Mouse (Mus musculus) heart, postnatal 14 days (tissue): Measurements from ENCODE around the gene Ppm1h. TPM values are rescaled to one million over a fixed set of nuclear protein-coding genes. Genes with fewer than 3 reads are reported as not detected.
"Not testable (repeated sequence)": the region's sequence is repeated elsewhere in the genome, so short reads cannot be mapped to it uniquely, and the experiment has no call there.

Source experiments
- DNase-seq, 2 experiments: peaks; one replicate each; pipeline ENCODE4 v3.0.0; 2021 to 2022
- intact Hi-C: fragments of 180-260 bp; cut with DNase I; formaldehyde crosslinking; loops from one replicate; pipeline ENCODE4 v1.15.1; 2025
- total RNA-seq, 2 experiments: library from RNA; stranded (reverse); gene quantifications; 2 replicates each; pipeline ENCODE4 v1.2.3; 2021

Ppm1h gene
- total RNA-seq, 2 experiments from 2014 or later, result 8.3 to 9.5 TPM

- DNase-seq, result peak; percentile 73 to 80
- intact Hi-C loops, result no loop called here
Observed at GRCm38 (mm10) chr10:122912701-122913368, 234.3 kb downstream of the Ppm1h start.

- intact Hi-C loops, result no loop called here
- DNase-seq, result no peak
Observed at GRCm38 (mm10) chr10:122913393-122913792, 234.8 kb downstream of the Ppm1h start.

- DNase-seq, result no peak
- intact Hi-C loops, result no loop called here
Observed at GRCm38 (mm10) chr10:122915905-122916304, 237.3 kb downstream of the Ppm1h start.

GRCm38 (mm10) chr10:122917648-122918324 is 239.2 kb downstream of the Ppm1h start:
- intact Hi-C loops, result no loop called here
- DNase-seq, result no peak

GRCm38 (mm10) chr10:122918325-122918694 is 239.7 kb downstream of the Ppm1h start:
- DNase-seq, result no peak
- intact Hi-C loops, result no loop called here

GRCm38 (mm10) chr10:122918754-122919153 is 240.2 kb downstream of the Ppm1h start:
- intact Hi-C loops, result no loop called here
- DNase-seq, result no peak

GRCm38 (mm10) chr10:122919416-122919815 is 240.9 kb downstream of the Ppm1h start:
- no peak for DNase-seq
- intact Hi-C loops, result no loop called here

GRCm38 (mm10) chr10:122920218-122920795 is 241.7 kb downstream of the Ppm1h start:
- DNase-seq, result no peak
- intact Hi-C loops, result no loop called here

GRCm38 (mm10) chr10:122922226-122922625 is 243.7 kb downstream of the Ppm1h start:
- no peak for DNase-seq
- intact Hi-C loops, result no loop called here

GRCm38 (mm10) chr10:122924571-122924970 is 246.0 kb downstream of the Ppm1h start:
- DNase-seq, intact Hi-C loops: not testable (repeated sequence)

GRCm38 (mm10) chr10:122926275-122926674 is 247.7 kb downstream of the Ppm1h start:
- DNase-seq, result no peak
- intact Hi-C loops, result no loop called here

GRCm38 (mm10) chr10:122930520-122930919 is 252.0 kb downstream of the Ppm1h start:
- intact Hi-C loops, result no loop called here

GRCm38 (mm10) chr10:122931193-122931832 is 252.8 kb downstream of the Ppm1h start:
- intact Hi-C loops, result no loop called here
- DNase-seq, result peak; percentile 48 to 64

More at GRCm38 (mm10) chr10:122930520-122930919, 252.0 kb downstream of the Ppm1h start:
- DNase-seq, result no peak

GRCm38 (mm10) chr10:122931851-122932550 is 253.4 kb downstream of the Ppm1h start:
- intact Hi-C loops, result no loop called here

GRCm38 (mm10) chr10:122933053-122933838 is 254.7 kb downstream of the Ppm1h start:
- intact Hi-C loops, result no loop called here
- no peak for DNase-seq

More at GRCm38 (mm10) chr10:122931851-122932550, 253.4 kb downstream of the Ppm1h start:
- no peak for DNase-seq

- intact Hi-C loops, DNase-seq: not testable (repeated sequence)
Observed at GRCm38 (mm10) chr10:122935406-122935805, 256.8 kb downstream of the Ppm1h start.

- DNase-seq, intact Hi-C loops: not testable (repeated sequence)
Observed at GRCm38 (mm10) chr10:122937380-122937779, 258.8 kb downstream of the Ppm1h start.

- intact Hi-C loops, result no loop called here
- DNase-seq, result no peak
Observed at GRCm38 (mm10) chr10:122939546-122939945, 261.0 kb downstream of the Ppm1h start.

GRCm38 (mm10) chr10:122942771-122943170 is 264.2 kb downstream of the Ppm1h start:
- intact Hi-C loops, result no loop called here
- DNase-seq, result no peak

GRCm38 (mm10) chr10:122943824-122944223 is 265.3 kb downstream of the Ppm1h start:
- intact Hi-C loops, result no loop called here
- no peak for DNase-seq
